Mouse (Mus musculus): ENCODE results near the gene Plau. TPM values are rescaled to one million over a fixed set of nuclear protein-coding genes. Genes with fewer than 3 reads are reported as not detected.

Plau gene
- polyA plus RNA-seq, 1 experiment from 2014 or later: 0.72 TPM

DNA sequence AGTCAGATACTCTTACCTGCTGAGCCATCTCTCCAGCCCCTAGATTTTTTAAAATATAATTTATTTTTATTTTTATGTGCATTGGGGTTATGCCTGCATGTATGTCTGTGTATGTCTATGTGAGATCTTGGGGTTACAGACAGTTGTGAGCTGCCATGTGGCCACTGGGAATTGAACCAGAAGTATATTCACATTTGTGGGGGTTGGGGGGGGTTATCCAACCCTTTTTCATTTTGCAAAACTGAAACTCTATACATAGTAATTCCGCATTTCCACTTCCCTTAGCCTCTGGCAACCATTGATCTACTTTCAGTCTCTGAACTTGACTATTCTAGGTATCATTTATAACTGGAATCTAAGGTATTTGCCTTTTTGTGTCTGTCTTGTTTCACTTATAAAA lies 11.9 kb upstream of the Plau start:
- Histone ChIP-seq H3K4me1 (ENCODE audit: control insufficient read depth, insufficient read depth, low read length) (no peaks in the 10 kb centered on the region), H3K9ac (ENCODE audit: low read depth, low read length) (no peak overlapping the region), H3K36me3 (ENCODE audit: control insufficient read depth, insufficient read depth, low read length) (no peaks in the 10 kb centered on the region), H3K4me3 (ENCODE audit: low read depth, low read length) (no peak overlapping the region), H3K27me3 (ENCODE audit: control insufficient read depth, insufficient read depth, low read depth, low read length) (no peaks in the 10 kb centered on the region), H3K4me2 (ENCODE audit: low read length) (no peak overlapping the region), H3K9me3 (replicated peaks; ENCODE audit: control insufficient read depth, low read length, poor library complexity, severe bottlenecking) (no peaks in the 10 kb centered on the region), H3K27ac (ENCODE audit: low read length) (no peak overlapping the region)
- 88% methylated on average over 1 of the region's 1 CpGs for WGBS
- no peak for ATAC-seq

DNA sequence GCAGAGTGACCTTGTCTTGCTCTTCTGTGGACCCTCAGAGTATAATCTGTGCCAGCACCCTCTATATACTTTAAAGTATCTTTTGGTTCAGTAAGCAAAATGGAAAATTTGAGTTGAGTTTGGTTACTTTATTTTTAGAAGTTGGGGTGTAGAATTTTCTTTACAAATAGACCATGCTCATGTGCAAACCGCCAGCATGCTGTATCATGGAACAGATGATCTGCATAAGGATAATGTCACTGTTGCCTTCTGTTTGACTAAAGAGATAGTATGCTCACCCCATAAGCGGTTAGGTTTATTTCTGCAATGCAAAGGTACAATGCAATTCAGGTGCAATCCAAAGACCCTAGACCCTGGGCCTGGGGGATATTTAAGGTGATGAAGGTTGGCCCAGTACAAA lies 10.9 kb upstream of the Plau start:
- Histone ChIP-seq H3K36me3 (ENCODE audit: control insufficient read depth, insufficient read depth, low read length) (no peaks in the 10 kb centered on the region), H3K9ac (ENCODE audit: low read depth, low read length) (no peak overlapping the region), H3K9me3 (replicated peaks; ENCODE audit: control insufficient read depth, low read length, poor library complexity, severe bottlenecking) (no peaks in the 10 kb centered on the region), H3K4me2 (ENCODE audit: low read length) (no peak overlapping the region), H3K4me1 (ENCODE audit: control insufficient read depth, insufficient read depth, low read length) (no peaks in the 10 kb centered on the region), H3K4me3 (ENCODE audit: low read depth, low read length) (no peak overlapping the region), H3K27me3 (ENCODE audit: control insufficient read depth, insufficient read depth, low read depth, low read length) (no peaks in the 10 kb centered on the region), H3K27ac (ENCODE audit: low read length) (no peak overlapping the region)
- ATAC-seq: no peak
- WGBS: 96% methylated on average over 2 of the region's 2 CpGs

DNA sequence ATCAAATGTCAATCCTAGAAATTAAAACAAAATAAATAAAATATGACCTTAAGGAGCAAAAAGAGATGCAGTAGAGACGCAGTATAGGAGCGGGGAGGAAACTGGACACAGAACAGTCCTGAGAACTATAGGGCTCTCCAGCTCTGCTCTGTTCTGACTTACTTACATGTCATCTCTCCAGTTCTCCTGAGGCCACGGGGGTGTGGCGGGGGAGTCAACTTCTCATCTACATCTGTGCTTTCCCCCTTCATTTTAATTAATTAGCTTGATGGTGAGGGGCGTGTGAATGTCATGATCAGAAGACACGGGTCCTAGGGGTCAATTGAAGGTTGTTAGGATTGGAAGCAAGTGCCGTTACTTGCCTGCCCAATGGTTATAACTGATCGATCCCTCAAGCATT lies 9.4 kb upstream of the Plau start:
- H3K36me3 ChIP-seq (ENCODE audit: control insufficient read depth, insufficient read depth, low read length): no peaks in the 10 kb centered on the region
- no peak overlapping the region for H3K4me2 ChIP-seq (ENCODE audit: low read length)
- H3K27ac ChIP-seq (ENCODE audit: low read length): no peak overlapping the region
- 88% methylated on average over 8 of the region's 8 CpGs for WGBS
- H3K4me3 ChIP-seq (ENCODE audit: low read depth, low read length): no peak overlapping the region
- no peaks in the 10 kb centered on the region for H3K27me3 ChIP-seq (ENCODE audit: control insufficient read depth, insufficient read depth, low read depth, low read length)
- ATAC-seq: no peak
- no peak overlapping the region for H3K9ac ChIP-seq (ENCODE audit: low read depth, low read length)
- no peaks in the 10 kb centered on the region for H3K4me1 ChIP-seq (ENCODE audit: control insufficient read depth, insufficient read depth, low read length)
- no peaks in the 10 kb centered on the region for H3K9me3 ChIP-seq (replicated peaks; ENCODE audit: control insufficient read depth, low read length, poor library complexity, severe bottlenecking)

DNA sequence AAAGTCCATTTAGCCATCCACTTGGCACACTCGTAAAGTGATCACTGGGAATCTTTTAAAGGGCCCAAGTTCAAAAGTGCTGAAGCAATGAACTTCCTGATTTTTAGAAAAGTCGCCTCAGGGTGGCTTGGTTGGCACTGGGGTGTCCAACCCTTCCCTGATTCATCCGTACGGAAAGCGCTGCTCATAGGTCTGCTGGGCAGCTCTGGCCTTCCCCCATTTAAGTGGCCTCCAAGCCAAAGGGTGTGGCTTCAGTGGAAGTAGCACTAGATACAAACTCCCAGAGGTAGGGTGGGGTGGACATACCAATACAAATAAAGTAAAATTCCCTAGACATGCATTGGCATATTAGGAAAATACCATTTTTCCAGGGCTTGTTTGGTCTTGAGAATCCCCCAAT lies 9.0 kb upstream of the Plau start:
- no peaks in the 10 kb centered on the region for H3K36me3 ChIP-seq (ENCODE audit: control insufficient read depth, insufficient read depth, low read length)
- H3K27me3 ChIP-seq (ENCODE audit: control insufficient read depth, insufficient read depth, low read depth, low read length): no peaks in the 10 kb centered on the region
- WGBS: 87% methylated on average over 5 of the region's 5 CpGs
- no peak overlapping the region for H3K9ac ChIP-seq (ENCODE audit: low read depth, low read length)
- no peaks in the 10 kb centered on the region for H3K9me3 ChIP-seq (replicated peaks; ENCODE audit: control insufficient read depth, low read length, poor library complexity, severe bottlenecking)
- no peaks in the 10 kb centered on the region for H3K4me1 ChIP-seq (ENCODE audit: control insufficient read depth, insufficient read depth, low read length)
- no peak overlapping the region for H3K27ac ChIP-seq (ENCODE audit: low read length)
- H3K4me2 ChIP-seq (ENCODE audit: low read length): no peak overlapping the region
- no peak overlapping the region for H3K4me3 ChIP-seq (ENCODE audit: low read depth, low read length)
- ATAC-seq: no peak

DNA sequence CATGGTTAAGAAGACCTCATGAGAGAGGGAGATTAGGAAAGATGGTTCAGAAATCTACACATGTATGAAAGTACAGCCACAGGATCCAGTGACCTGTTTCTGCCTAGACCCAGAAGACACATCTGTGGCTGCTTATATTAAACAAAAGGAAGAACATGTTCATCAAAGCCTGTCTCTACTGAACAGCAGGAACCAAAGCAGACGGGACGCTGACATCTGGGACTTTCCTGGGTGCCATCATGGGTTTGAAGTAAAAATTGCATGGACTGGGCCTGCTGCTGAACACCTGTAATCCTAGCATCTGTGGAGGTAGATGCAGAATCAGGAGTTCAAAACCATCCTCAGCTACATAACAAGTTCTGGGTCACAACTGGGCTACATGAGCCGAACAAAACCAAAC lies 7.9 kb upstream of the Plau start:
- no peak overlapping the region for H3K4me2 ChIP-seq (ENCODE audit: low read length)
- no peak overlapping the region for H3K4me3 ChIP-seq (ENCODE audit: low read depth, low read length)
- H3K27me3 ChIP-seq (ENCODE audit: control insufficient read depth, insufficient read depth, low read depth, low read length): no peaks in the 10 kb centered on the region
- 90% methylated on average over 3 of the region's 3 CpGs for WGBS
- no peaks in the 10 kb centered on the region for H3K4me1 ChIP-seq (ENCODE audit: control insufficient read depth, insufficient read depth, low read length)
- no peaks in the 10 kb centered on the region for H3K36me3 ChIP-seq (ENCODE audit: control insufficient read depth, insufficient read depth, low read length)
- no peak overlapping the region for H3K27ac ChIP-seq (ENCODE audit: low read length)
- H3K9me3 ChIP-seq (replicated peaks; ENCODE audit: control insufficient read depth, low read length, poor library complexity, severe bottlenecking): no peaks in the 10 kb centered on the region
- H3K9ac ChIP-seq (ENCODE audit: low read depth, low read length): no peak overlapping the region
- ATAC-seq: no peak

DNA sequence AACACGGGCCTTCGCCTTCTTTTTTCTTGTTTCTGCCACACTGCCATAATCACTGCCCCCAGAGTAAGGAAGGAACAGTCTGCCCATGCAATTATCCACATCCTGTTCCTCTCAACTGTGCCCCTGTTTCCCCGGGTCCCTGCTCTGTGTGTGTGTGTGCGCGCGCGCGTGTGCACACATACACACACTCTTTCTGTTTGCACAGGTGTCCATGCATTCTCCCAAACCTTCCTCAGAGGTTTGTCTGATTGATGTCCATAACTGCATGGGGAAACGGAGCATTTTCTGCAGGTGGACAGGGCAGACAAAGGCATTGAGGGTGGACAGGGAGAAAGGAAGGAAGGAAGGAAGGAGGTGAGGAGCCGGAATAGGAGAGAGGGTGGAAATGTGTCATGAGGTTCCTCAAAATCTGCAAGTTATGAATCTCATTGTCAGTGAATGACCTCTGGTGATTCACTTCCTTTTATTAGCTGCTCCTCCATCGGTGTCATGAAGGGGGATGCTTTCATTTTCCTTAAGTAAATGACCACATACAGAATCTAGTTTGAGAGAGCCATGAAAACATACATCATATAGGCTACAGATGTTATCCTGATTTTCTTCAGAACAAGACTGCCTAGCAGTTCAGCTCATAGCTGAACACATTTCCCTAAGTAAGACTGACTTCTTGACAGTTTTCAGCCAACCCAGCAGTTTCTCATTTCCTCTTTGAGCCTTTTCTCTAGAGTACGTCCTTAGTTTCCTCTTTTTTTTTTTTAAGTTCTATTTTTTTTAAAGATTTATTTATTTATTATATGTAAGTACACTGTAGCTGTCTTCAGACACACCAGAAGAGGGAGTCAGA lies 6.7 kb upstream of the Plau start:
- H3K27ac ChIP-seq (ENCODE audit: low read length): no peak overlapping the region
- ATAC-seq: no peak
- no peaks in the 10 kb centered on the region for H3K4me1 ChIP-seq (ENCODE audit: control insufficient read depth, insufficient read depth, low read length)
- H3K4me2 ChIP-seq (ENCODE audit: low read length): no peak overlapping the region
- no peaks in the 10 kb centered on the region for H3K9me3 ChIP-seq (replicated peaks; ENCODE audit: control insufficient read depth, low read length, poor library complexity, severe bottlenecking)
- no peaks in the 10 kb centered on the region for H3K27me3 ChIP-seq (ENCODE audit: control insufficient read depth, insufficient read depth, low read depth, low read length)
- H3K4me3 ChIP-seq (ENCODE audit: low read depth, low read length): no peak overlapping the region
- H3K9ac ChIP-seq (ENCODE audit: low read depth, low read length): no peak overlapping the region
- WGBS: 83% methylated on average over 12 of the region's 12 CpGs
- H3K36me3 ChIP-seq (ENCODE audit: control insufficient read depth, insufficient read depth, low read length): no peaks in the 10 kb centered on the region

DNA sequence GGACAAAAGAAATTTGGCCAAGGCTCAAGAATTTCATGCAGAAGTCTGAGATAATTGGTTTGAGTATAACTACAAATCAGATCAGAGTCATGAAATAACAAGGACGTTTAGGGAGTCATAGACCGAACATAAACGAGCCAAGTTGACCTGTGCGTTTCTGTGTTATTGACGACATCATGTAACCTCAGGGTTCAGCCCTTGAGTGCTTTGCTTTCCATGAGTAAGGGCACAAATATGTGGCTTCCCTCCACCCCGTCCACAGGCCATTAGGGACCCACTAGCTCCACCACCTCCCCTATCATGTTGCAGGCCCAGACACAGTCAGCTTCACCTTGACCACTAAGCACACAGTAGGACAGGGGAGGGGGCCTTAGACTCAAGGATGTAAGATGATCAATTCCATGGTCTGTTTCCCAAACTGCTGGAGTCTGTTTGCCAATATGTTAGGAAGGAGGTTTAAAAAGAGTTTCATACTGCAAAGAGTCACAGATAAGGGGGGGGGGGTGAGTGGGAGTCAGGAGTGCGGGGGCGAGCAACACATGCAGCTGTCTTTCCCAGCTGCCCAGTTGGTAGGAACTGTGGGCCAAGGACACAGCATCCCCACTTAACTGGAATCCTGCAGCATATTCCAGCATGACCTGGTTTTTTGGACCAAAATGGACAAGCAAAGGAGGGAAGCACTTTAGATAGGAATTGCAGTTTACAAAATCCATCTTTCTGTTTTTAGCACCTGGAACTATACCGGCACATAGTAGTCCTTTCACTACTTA lies 5.1 kb upstream of the Plau start:
- 0 out of 2 replicates have a peak, but pooled peaks cover 3% of the 10 kb centered on the region for H3K4me1 ChIP-seq (ENCODE audit: control insufficient read depth, insufficient read depth, low read length)
- H3K27ac ChIP-seq (ENCODE audit: low read length): no peak overlapping the region
- no peaks in the 10 kb centered on the region for H3K9me3 ChIP-seq (replicated peaks; ENCODE audit: control insufficient read depth, low read length, poor library complexity, severe bottlenecking)
- H3K4me2 ChIP-seq (ENCODE audit: low read length): no peak overlapping the region
- H3K9ac ChIP-seq (ENCODE audit: low read depth, low read length): no peak overlapping the region
- no peaks in the 10 kb centered on the region for H3K27me3 ChIP-seq (ENCODE audit: control insufficient read depth, insufficient read depth, low read depth, low read length)
- WGBS: 91% methylated on average over 9 of the region's 9 CpGs
- no peak for ATAC-seq
- no peak overlapping the region for H3K4me3 ChIP-seq (ENCODE audit: low read depth, low read length)
- H3K36me3 ChIP-seq (ENCODE audit: control insufficient read depth, insufficient read depth, low read length): no peaks in the 10 kb centered on the region

DNA sequence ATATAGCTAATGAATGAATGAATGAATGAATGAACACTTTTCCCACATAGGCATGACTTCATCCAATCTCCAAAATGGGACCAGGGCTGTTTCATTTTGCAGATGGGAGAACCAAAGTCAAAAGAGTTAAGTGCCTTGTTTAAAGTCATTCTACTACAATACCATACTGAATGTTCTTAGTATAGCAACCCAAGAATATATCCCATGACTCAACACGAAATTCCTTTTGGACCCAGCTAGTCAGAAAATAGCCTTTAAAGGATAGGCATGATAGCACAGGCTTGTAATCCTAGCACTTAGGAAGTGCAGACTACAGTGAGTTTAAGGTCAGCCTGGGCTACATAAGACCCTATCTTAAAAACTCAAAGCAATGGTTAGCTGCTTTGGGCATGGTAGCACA lies 4.5 kb upstream of the Plau start:
- no peak for ATAC-seq
- H3K36me3 ChIP-seq (ENCODE audit: control insufficient read depth, insufficient read depth, low read length): no peaks in the 10 kb centered on the region
- no peak overlapping the region for H3K27ac ChIP-seq (ENCODE audit: low read length)
- H3K9me3 ChIP-seq (replicated peaks; ENCODE audit: control insufficient read depth, low read length, poor library complexity, severe bottlenecking): no peaks in the 10 kb centered on the region
- H3K4me1 ChIP-seq (ENCODE audit: control insufficient read depth, insufficient read depth, low read length): peaks cover 3% of the 10 kb centered on the region; the same call in 1 of the 2 replicates
- no peak overlapping the region for H3K4me2 ChIP-seq (ENCODE audit: low read length)
- no peak overlapping the region for H3K9ac ChIP-seq (ENCODE audit: low read depth, low read length)
- no peaks in the 10 kb centered on the region for H3K27me3 ChIP-seq (ENCODE audit: control insufficient read depth, insufficient read depth, low read depth, low read length)
- no peak overlapping the region for H3K4me3 ChIP-seq (ENCODE audit: low read depth, low read length)
- 66% methylated on average over 1 of the region's 1 CpGs for WGBS

DNA sequence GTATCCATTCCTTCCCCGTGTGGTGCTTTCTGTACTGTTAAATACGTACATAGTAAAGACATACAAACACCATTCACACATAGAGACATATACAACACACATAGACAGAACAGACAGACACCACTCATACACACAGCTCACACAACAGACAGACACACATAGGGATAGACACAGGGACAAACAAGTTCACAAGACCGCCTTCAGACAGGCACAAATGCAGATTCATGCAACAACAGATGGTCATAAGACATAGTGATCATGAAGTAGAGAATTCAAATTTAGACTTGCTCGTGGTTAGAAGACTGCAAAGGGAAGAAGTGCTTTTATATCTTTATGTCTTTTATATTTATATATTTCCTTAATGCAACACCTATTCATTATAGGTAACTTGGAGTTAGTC lies 2.9 kb upstream of the Plau start:
- Histone ChIP-seq H3K9me3 (replicated peaks; ENCODE audit: control insufficient read depth, low read length, poor library complexity, severe bottlenecking) (no peaks in the 10 kb centered on the region), H3K36me3 (ENCODE audit: control insufficient read depth, insufficient read depth, low read length) (no peaks in the 10 kb centered on the region), H3K4me1 (ENCODE audit: control insufficient read depth, insufficient read depth, low read length) (peaks cover 3% of the 10 kb centered on the region; the same call in 1 of the 2 replicates), H3K4me2 (ENCODE audit: low read length) (no peak overlapping the region), H3K27me3 (ENCODE audit: control insufficient read depth, insufficient read depth, low read depth, low read length) (no peaks in the 10 kb centered on the region), H3K4me3 (ENCODE audit: low read depth, low read length) (no peak overlapping the region), H3K9ac (ENCODE audit: low read depth, low read length) (no peak overlapping the region), H3K27ac (ENCODE audit: low read length) (no peak overlapping the region)
- WGBS: 88% methylated on average over 4 of the region's 4 CpGs
- ATAC-seq: no peak
